Mouse (Mus musculus) lung, postnatal 0 days (tissue): ENCODE measurements around the gene Lbr. TPM values are rescaled to one million over a fixed set of nuclear protein-coding genes. Genes with fewer than 3 reads are reported as not detected.

Experiments used
- ATAC-seq: fragments of 200-750 bp; cut with Nextera tagmentation; 2 replicates; pipeline ENCODE4 v1.8.0; 2017; ENCODE audit warnings: moderate library complexity
- DNase-seq: peaks from one replicate; pipeline ENCODE4 v3.0.0-alpha.2; 2016; ENCODE audit warnings: low spot score
- H3K27ac ChIP-seq: fragments of 300-500 bp; sonication (generic); 2 replicates; pipeline ENCODE4 v1.5.1; 2014; ENCODE audit warnings: antibody characterized with exemption, mild to moderate bottlenecking, low read length, mixed read lengths
- H3K27me3 ChIP-seq: fragments of 300-500 bp; sonication (generic); replicated peaks from 2 replicates; pipeline ENCODE4 v1.6.1; 2014; ENCODE audit warnings: low read length, mixed read lengths; ENCODE audit not compliant: insufficient read depth
- H3K36me3 ChIP-seq: fragments of 300-500 bp; sonication (generic); 2 replicates; pipeline ENCODE4 v1.6.1; 2014; ENCODE audit warnings: low read length, mixed read lengths; ENCODE audit not compliant: insufficient read depth
- H3K4me1 ChIP-seq: fragments of 300-500 bp; sonication (generic); 2 replicates; pipeline ENCODE4 v1.6.1; 2014; ENCODE audit warnings: antibody characterized with exemption, low read depth, low read length, mixed read lengths; ENCODE audit not compliant: insufficient read depth
- H3K4me2 ChIP-seq: fragments of 300-500 bp; sonication (generic); replicated peaks from 2 replicates; pipeline ENCODE4 v1.6.1; 2014; ENCODE audit warnings: low read depth, mild to moderate bottlenecking, low read length, moderate library complexity, mixed read lengths
- H3K4me3 ChIP-seq: fragments of 300-500 bp; sonication (generic); 2 replicates; pipeline ENCODE4 v1.5.1; 2014; ENCODE audit warnings: low read depth, low read length
- H3K9ac ChIP-seq: fragments of 300-500 bp; sonication (generic); replicated peaks from 2 replicates; pipeline ENCODE4 v1.6.1; 2014; ENCODE audit warnings: low read depth, mild to moderate bottlenecking
- H3K9me3 ChIP-seq: fragments of 300-500 bp; sonication (generic); 2 replicates; pipeline ENCODE4 v1.6.1; 2016; ENCODE audit warnings: low read length, mixed read lengths
- CTCF ChIP-seq: IDR thresholded peaks from 2 replicates; pipeline ENCODE4 v1.5.1; 2016; ENCODE audit warnings: antibody characterized with exemption, mild to moderate bottlenecking
- EP300 ChIP-seq: IDR thresholded peaks from 2 replicates; pipeline ENCODE4 v1.6.1; 2016; ENCODE audit warnings: antibody characterized with exemption, mild to moderate bottlenecking, control low read depth
- WGBS: fragments of 180-500 bp; shearing (Covaris S2); extraction: QIAGEN DNeasy Blood & Tissue Kit; methylation state at CpG from one replicate; pipeline ENCODE4 v1.1.7; 2014; 5-methylcytosine and 5-hydroxymethylcytosine counted together
- polyA plus RNA-seq: library from polyadenylated mRNA; unstranded; fragments of >200 nt; fragmentation: Nextera tagmentation; extraction: Ambion mirVana; gene quantifications from 2 replicates; pipeline ENCODE4 v1.2.1, GENCODE M21; 2015

Lbr gene
- polyA plus RNA-seq, 1 experiment from 2014 or later = 51.7 TPM

DNA sequence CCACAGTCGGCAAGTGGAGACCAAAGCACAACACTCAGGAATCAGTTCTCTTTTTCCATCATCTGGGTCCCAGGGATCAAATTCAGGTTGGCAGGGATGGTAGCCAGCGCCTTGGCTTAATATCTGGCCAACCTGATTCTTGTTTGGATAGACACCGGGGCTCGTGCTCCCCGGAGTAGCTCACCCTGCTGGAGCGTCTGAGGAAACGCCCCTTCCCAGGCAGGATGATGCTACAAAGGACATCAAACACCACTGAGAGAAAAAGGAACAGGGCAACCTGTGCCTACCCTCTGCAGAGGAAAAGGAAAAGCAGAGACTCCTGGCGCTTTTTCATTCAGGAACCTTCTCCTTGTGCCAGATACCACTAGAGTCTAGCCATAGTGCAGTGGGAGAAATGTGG is 20.6 kb upstream of the Lbr start:
- no peak overlapping the region for H3K9ac ChIP-seq
- no peak overlapping the region for H3K27ac ChIP-seq
- ATAC-seq = no peak
- no peak overlapping the region for H3K4me2 ChIP-seq
- no peak for TF ChIP-seq EP300
- TF ChIP-seq CTCF = no peak
- no peaks in the 10 kb centered on the region for H3K4me1 ChIP-seq
- H3K4me3 ChIP-seq = no peak overlapping the region
- no peaks in the 10 kb centered on the region for H3K27me3 ChIP-seq
- no peaks in the 10 kb centered on the region for H3K9me3 ChIP-seq
- no peaks in the 10 kb centered on the region for H3K36me3 ChIP-seq
- WGBS = 32% methylated on average over 8 of the region's 8 CpGs
- no peak for DNase-seq

DNA sequence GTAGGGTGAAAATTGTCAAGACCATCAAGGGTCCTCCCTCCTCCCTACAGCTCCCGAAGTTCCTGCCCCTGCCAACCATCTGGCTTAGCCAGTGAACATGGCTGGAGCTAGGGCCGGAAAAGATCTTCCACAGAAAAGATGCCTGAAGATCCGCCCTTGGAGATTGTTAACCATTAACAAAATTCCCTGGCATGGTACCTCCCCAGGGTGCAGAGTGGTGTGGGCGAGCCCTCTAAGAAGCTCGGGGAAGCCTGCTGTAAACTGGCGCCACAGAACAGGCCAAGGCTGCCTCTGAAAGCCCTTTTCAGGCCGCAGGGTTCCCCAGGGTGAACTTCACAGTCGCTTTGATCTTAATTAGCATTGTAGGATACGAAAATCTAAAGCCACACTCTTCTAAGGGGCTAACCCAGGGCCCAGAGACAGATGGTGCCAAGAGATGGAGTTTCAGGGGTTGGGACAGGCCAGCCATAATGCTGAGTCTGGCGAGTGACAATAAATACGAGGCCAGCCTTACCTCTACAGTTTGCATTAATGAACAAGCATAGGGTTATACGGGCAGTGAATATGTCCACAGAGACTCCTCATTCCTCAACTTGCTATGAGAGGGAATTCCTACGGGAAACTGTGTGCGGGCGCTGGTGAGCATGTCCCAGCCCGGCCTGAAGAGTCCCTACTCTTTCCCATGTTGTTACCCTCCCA is 20.0 kb upstream of the Lbr start:
- H3K9ac ChIP-seq = no peak overlapping the region
- no peak for ATAC-seq
- WGBS = 63% methylated on average over 16 of the region's 16 CpGs
- TF ChIP-seq CTCF = no peak
- TF ChIP-seq EP300 = no peak
- H3K27me3 ChIP-seq = no peaks in the 10 kb centered on the region
- H3K36me3 ChIP-seq = no peaks in the 10 kb centered on the region
- H3K9me3 ChIP-seq = no peaks in the 10 kb centered on the region
- DNase-seq = no peak
- no peaks in the 10 kb centered on the region for H3K4me1 ChIP-seq
- no peak overlapping the region for H3K4me3 ChIP-seq
- no peak overlapping the region for H3K27ac ChIP-seq
- no peak overlapping the region for H3K4me2 ChIP-seq

DNA sequence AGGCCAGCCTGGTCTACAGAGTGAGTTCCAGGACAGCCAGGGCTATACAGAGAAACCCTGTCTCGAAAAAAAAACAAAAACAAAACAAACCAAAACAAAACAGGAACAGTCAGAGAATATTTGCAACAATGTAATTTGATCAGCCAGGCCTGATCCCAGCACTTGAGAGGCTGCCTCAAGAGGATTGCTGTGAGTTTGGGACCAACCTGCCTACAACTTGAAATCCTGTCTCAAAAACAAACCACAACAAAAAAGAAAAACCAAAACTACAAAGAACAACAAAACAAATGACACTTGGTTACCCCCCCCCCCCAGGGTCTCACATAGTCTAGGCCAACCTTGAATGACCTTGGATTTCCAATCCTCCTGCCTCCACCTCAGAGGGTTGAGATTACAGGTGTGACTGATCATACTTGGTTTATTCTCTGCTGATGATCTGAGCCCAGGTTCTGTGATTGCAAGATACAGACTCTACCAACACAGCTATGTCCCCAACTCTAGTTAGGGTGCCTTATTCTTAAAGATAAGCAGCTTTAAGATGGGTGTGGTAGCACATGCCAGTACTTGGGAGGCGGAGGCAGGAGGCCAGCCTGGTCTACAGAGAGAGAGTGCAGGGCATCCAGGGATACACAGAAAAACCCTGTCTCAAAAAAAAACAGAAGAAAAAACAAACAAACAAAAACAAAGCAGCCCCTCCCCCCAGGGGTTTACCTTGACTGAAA is 18.5 kb upstream of the Lbr start:
- DNase-seq (no peak), ATAC-seq (no peak)
- Histone ChIP-seq H3K27ac (peak overlapping the region; percentile 68), H3K4me3 (no peak overlapping the region), H3K27me3 (no peaks in the 10 kb centered on the region), H3K9ac (no peak overlapping the region), H3K4me1 (no peaks in the 10 kb centered on the region), H3K36me3 (no peaks in the 10 kb centered on the region), H3K4me2 (no peak overlapping the region), H3K9me3 (no peaks in the 10 kb centered on the region)
- 75% methylated on average over 2 of the region's 2 CpGs for WGBS
- TF ChIP-seq CTCF (no peak), EP300 (no peak)

DNA sequence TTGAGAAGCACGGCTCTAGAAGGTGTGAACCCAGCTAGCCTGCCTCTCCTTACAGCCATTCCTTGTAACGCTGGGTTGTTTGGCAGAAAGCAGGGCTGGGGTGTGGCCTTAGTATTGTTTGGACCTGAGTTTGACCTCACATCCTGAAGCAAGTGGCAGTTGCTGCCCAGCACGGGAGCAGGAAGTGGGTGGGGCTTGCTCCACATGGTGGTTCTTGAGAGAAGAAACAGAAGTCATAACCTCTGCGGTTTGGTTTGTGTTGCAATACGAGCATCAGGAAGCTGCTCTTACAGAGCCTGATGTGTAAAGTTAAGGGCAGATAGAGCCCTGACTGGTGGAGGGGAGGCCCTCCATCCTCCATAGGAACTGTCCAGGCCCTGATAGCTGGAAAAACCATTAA is 17.8 kb upstream of the Lbr start:
- ATAC-seq = peak; percentile 97
- H3K4me3 ChIP-seq = no peak overlapping the region
- H3K27me3 ChIP-seq = no peaks in the 10 kb centered on the region
- TF ChIP-seq EP300 (peak; percentile 90), CTCF (no peak)
- no peaks in the 10 kb centered on the region for H3K36me3 ChIP-seq
- no peaks in the 10 kb centered on the region for H3K9me3 ChIP-seq
- H3K4me2 ChIP-seq = no peak overlapping the region
- peak overlapping the region; percentile 68 for H3K27ac ChIP-seq
- H3K4me1 ChIP-seq = no peaks in the 10 kb centered on the region
- whole genome bisulfite sequencing = 3% methylated on average over 5 of the region's 5 CpGs
- H3K9ac ChIP-seq = no peak overlapping the region
- DNase-seq = peak; percentile 98

DNA sequence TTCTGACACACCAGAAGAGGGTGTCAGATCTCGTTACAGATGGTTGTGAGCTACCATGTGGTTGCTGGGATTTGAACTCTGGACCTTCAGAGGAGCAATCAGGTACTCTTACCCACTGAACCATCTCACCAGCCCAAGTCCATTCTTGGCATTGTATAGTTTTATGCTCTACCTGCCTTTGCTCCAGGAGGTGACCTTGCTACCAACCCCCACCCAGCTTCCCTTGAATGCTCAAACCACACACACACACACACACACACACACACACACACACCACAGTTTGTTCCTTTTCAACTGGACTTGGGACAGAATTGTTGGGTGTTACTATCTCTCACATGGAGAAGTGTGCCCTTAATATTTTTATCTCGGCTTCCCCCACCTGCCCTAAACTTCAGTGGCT is 13.5 kb upstream of the Lbr start:
- no peak overlapping the region for H3K4me2 ChIP-seq
- no peak overlapping the region for H3K9ac ChIP-seq
- 82% methylated on average over 2 of the region's 2 CpGs for WGBS
- DNase-seq = no peak
- H3K4me1 ChIP-seq = no peaks in the 10 kb centered on the region
- no peaks in the 10 kb centered on the region for H3K36me3 ChIP-seq
- no peak overlapping the region for H3K4me3 ChIP-seq
- no peak for TF ChIP-seq CTCF
- TF ChIP-seq EP300 = no peak
- no peaks in the 10 kb centered on the region for H3K27me3 ChIP-seq
- no peaks in the 10 kb centered on the region for H3K9me3 ChIP-seq
- ATAC-seq = no peak
- H3K27ac ChIP-seq = no peak overlapping the region

DNA sequence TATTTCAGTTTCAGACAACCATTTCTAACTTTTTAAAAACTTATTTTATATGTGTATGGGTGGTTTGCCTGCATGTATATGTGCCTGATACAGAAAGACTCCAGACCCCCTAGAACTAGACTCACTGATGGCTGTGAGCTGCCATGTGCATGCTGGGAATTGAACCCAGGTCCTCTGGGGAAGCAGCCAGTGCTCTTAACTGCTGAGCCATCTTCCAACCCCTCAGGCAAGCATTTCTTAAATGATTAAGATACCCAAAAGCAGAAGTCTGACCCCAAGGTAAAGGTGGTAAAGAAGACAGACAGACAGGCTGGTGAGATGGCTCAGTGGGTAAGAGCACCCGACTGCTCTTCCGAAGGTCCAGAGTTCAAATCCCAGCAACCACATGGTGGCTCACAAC is 12.0 kb upstream of the Lbr start:
- H3K36me3 ChIP-seq = no peaks in the 10 kb centered on the region
- no peaks in the 10 kb centered on the region for H3K27me3 ChIP-seq
- TF ChIP-seq CTCF = no peak
- no peak for TF ChIP-seq EP300
- no peak overlapping the region for H3K9ac ChIP-seq
- no peaks in the 10 kb centered on the region for H3K4me1 ChIP-seq
- H3K9me3 ChIP-seq = no peaks in the 10 kb centered on the region
- WGBS = 96% methylated on average over 2 of the region's 2 CpGs
- H3K4me2 ChIP-seq = no peak overlapping the region
- DNase-seq (no peak), ATAC-seq (no peak)
- no peak overlapping the region for H3K27ac ChIP-seq
- no peak overlapping the region for H3K4me3 ChIP-seq
